Mouse (Mus musculus) intestine, postnatal 0 days (tissue): ENCODE measurements around the gene Nr2f6. TPM values are rescaled to one million over a fixed set of nuclear protein-coding genes. Genes with fewer than 3 reads are reported as not detected.

ENCODE experiments used
- ATAC-seq: fragments of 200-750 bp; cut with Nextera tagmentation; 2 replicates; pipeline ENCODE4 v1.8.0; 2017; ENCODE audit warnings: mild to moderate bottlenecking, moderate TSS enrichment, moderate library complexity
- H3K27ac ChIP-seq: fragments of 300-500 bp; sonication (generic); 2 replicates; pipeline ENCODE4 v1.5.1; 2014; ENCODE audit warnings: mild to moderate bottlenecking, low read depth, low read length, moderate library complexity
- H3K27me3 ChIP-seq: fragments of 300-500 bp; sonication (generic); replicated peaks from 2 replicates; pipeline ENCODE4 v1.6.1; 2014; ENCODE audit warnings: low read length, mixed read lengths; ENCODE audit not compliant: control insufficient read depth, insufficient read depth
- H3K36me3 ChIP-seq: fragments of 300-500 bp; sonication (generic); 2 replicates; pipeline ENCODE4 v1.6.1; 2014; ENCODE audit warnings: mild to moderate bottlenecking, moderate library complexity; ENCODE audit not compliant: control insufficient read depth, insufficient read depth
- H3K4me1 ChIP-seq: fragments of 300-500 bp; sonication (generic); replicated peaks from 2 replicates; pipeline ENCODE4 v1.6.1; 2014; ENCODE audit warnings: antibody characterized with exemption, low read length, mixed read lengths; ENCODE audit not compliant: control insufficient read depth, insufficient read depth
- H3K4me2 ChIP-seq: fragments of 300-500 bp; sonication (generic); replicated peaks from 2 replicates; pipeline ENCODE4 v1.6.1; 2014; ENCODE audit warnings: low read depth, mild to moderate bottlenecking, moderate library complexity
- H3K4me3 ChIP-seq: fragments of 300-500 bp; sonication (generic); 2 replicates; pipeline ENCODE4 v1.5.1; 2014; ENCODE audit warnings: low read depth, low read length
- H3K9ac ChIP-seq: fragments of 300-500 bp; sonication (generic); 2 replicates; pipeline ENCODE4 v1.6.1; 2014; ENCODE audit warnings: mild to moderate bottlenecking, low read depth, low read length
- H3K9me3 ChIP-seq: fragments of 300-500 bp; sonication (generic); 2 replicates; pipeline ENCODE4 v1.6.1; 2016; ENCODE audit warnings: mixed run types; ENCODE audit not compliant: control insufficient read depth
- CTCF ChIP-seq: sonication (generic); IDR thresholded peaks from 2 replicates; pipeline ENCODE4 v1.5.1; 2016; ENCODE audit warnings: low read depth, mild to moderate bottlenecking, control low read depth, antibody characterized with exemption, moderate library complexity
- WGBS: fragments of 180-500 bp; shearing (Covaris S2); extraction: QIAGEN DNeasy Blood & Tissue Kit; methylation state at CpG from one replicate; pipeline ENCODE4 v1.1.7; 2014; 5-methylcytosine and 5-hydroxymethylcytosine counted together
- polyA plus RNA-seq: library from polyadenylated mRNA; unstranded; fragments of >200 nt; fragmentation: Nextera tagmentation; extraction: Ambion mirVana; gene quantifications from 2 replicates; pipeline ENCODE4 v1.2.1, GENCODE M21; 2015

Nr2f6 gene
- polyA plus RNA-seq, 1 experiment from 2014 or later, result 58.5 TPM

DNA sequence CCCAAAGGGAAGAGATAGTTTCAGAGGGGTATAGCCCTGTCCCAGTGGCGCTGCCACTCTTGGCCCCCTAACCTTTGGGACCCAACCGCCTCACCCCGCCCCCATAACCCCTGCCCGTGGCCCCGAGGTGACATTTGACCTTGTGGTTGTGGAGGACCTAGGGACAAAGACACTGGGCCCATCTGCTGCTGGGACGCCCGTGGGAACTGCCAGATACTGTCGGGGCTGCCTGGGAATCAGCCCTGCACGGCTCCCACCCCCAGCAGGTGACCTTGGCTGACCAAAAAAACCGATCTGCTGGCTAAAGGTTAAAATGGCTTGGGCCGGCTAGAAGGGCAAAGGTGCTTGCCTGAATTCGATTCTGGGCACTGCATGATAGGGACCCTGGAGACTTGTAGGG, 1.6 kb upstream of the Nr2f6 start:
- 24% methylated on average over 12 of the region's 12 CpGs for WGBS

DNA sequence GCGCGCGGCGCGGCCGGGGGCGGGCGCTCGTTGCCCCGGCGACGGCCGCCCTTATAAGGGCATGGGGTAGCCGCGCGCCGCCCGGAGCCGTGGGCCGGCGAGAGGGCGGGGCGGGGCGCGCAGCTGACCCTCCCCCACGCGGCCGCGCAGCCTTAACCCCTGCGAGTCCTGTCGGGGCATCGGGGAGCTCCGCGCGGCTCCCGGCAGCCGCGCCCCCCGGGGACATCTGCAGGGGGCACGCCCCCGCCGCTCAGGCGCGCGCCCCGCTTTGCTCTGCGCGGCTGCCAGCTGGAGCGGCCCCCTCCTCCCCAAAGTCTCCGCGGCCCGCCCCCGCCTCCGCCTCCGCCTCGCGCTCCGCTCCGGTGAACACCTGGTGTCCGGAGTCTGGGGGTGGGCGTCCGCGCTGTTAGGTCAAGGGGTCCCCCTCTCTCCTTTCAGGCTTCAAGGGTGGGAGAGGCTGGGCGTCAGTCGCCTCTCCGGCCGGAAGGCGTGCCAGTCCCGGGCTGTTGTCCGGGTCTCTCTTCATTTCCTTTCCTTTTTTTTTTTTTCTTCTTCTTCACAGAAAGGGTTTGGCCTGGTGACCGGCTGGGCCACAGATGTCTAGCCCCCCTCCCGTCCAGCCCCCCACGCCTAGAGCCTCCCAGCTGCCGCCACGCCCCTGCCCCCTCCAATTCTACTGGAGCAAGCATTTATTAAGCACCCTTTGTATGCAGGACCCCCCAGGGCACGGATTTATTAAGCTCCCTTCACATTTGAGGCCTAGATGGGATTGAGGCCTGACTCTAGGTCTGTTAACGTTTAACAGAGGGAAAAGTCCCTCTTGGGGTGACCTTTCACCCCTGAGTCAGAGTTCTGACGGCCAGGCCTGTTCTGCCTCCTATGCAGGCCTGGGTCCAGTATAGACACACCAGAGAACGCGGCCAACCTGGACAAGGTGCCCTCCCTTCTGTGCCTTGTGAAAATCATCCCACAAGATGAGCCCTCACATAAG, 506 bp upstream of the Nr2f6 start:
- no peak for TF ChIP-seq CTCF
- peak; percentile 83 for ATAC-seq
- peak overlapping the region; percentile 91 for H3K4me2 ChIP-seq
- H3K27ac ChIP-seq, result peak overlapping the region; percentile 99
- peak overlapping the region; percentile 92 for H3K9ac ChIP-seq
- peak overlapping the region; percentile 94 for H3K4me3 ChIP-seq
- H3K4me1 ChIP-seq, result peaks cover 17% of the 10 kb centered on the region
- peaks cover 11% of the 10 kb centered on the region; the same call in 1 of the 2 replicates for H3K36me3 ChIP-seq
- H3K27me3 ChIP-seq, result no peaks in the 10 kb centered on the region
- WGBS, result 1% methylated on average over 61 of the region's 80 CpGs
- H3K9me3 ChIP-seq, result no peaks in the 10 kb centered on the region

More for the DNA sequence above, 1.6 kb upstream of the Nr2f6 start:
- no peaks in the 10 kb centered on the region for H3K9me3 ChIP-seq
- H3K9ac ChIP-seq, result 0 out of 2 replicates have a peak overlapping the region, but pooled peaks have one; percentile 31
- H3K4me1 ChIP-seq, result peaks cover 17% of the 10 kb centered on the region
- H3K27ac ChIP-seq, result peak overlapping the region; percentile 99
- H3K4me3 ChIP-seq, result no peak overlapping the region
- 0 out of 2 replicates have a peak overlapping the region, but pooled peaks have one; percentile 9 for H3K4me2 ChIP-seq
- no peak for TF ChIP-seq CTCF
- 0 out of 2 replicates have a peak, but pooled peaks cover 4% of the 10 kb centered on the region for H3K36me3 ChIP-seq
- no peaks in the 10 kb centered on the region for H3K27me3 ChIP-seq
- ATAC-seq, result no peak

- Histone ChIP-seq H3K4me1 (peaks cover 26% of the 10 kb centered on the region), H3K9ac (peak overlapping the region; percentile 92), H3K9me3 (no peaks in the 10 kb centered on the region), H3K36me3 (peaks cover 17% of the 10 kb centered on the region; the same call in 1 of the 2 replicates), H3K27me3 (no peaks in the 10 kb centered on the region), H3K4me3 (peak overlapping the region; percentile 94), H3K4me2 (peak overlapping the region; percentile 91), H3K27ac (peak overlapping the region; percentile 99)
- WGBS, result under 1% methylated on average over 72 of the region's 72 CpGs
- ATAC-seq, result no peak
- TF ChIP-seq CTCF, result no peak; the same call in 1 of the 2 replicates
Measured at GRCm38 (mm10) chr8:71380178-71381171, 1.3 kb downstream of the Nr2f6 start.

DNA sequence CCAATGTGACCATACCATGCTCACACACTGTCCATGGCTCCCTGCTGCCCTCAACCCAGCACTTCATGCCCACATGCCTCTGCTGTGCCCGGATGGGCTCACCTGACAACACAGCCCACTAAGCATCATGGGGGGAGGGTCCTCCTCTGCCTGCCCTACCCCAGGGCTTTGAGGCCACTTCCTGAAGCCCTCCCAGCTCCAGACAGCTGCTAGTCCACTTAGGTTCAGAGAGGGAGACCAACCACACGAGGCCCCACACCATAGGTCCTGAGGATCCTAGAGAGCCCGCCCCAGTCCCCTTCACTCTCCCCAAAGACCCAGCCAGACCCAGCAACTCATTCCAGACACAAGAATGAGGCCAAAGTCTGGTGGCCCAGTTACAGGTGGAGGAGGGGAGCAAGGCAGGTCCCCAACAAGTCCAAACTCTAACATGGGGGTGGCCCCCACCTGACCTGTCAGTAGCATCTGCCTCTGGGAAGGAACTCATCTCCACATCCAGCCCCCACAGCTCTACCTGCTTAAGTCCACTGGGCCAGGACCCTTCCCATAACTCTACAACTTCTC, 2.2 kb downstream of the Nr2f6 start:
- no peak for ATAC-seq
- no peak overlapping the region; the same call in 1 of the 2 replicates for H3K27ac ChIP-seq
- peak overlapping the region; percentile 91 for H3K4me2 ChIP-seq
- H3K9ac ChIP-seq, result peak overlapping the region; percentile 92
- peak overlapping the region; percentile 94 for H3K4me3 ChIP-seq
- H3K36me3 ChIP-seq, result peaks cover 25% of the 10 kb centered on the region
- no peaks in the 10 kb centered on the region for H3K9me3 ChIP-seq
- no peaks in the 10 kb centered on the region for H3K27me3 ChIP-seq
- 36% methylated on average over 3 of the region's 3 CpGs for WGBS
- peaks cover 27% of the 10 kb centered on the region for H3K4me1 ChIP-seq
- no peak for TF ChIP-seq CTCF

GRCm38 (mm10) chr8:71379008-71379407, 2.8 kb downstream of the Nr2f6 start:
- Histone ChIP-seq H3K9me3 (no peaks in the 10 kb centered on the region), H3K4me1 (peaks cover 27% of the 10 kb centered on the region), H3K36me3 (peaks cover 29% of the 10 kb centered on the region), H3K27ac (no peak overlapping the region), H3K4me2 (peak overlapping the region; percentile 91), H3K27me3 (no peaks in the 10 kb centered on the region), H3K9ac (0 out of 2 replicates have a peak overlapping the region, but pooled peaks have one; percentile 26), H3K4me3 (peak overlapping the region; percentile 94)
- no peak for ATAC-seq
- 64% methylated on average over 4 of the region's 4 CpGs for WGBS
- TF ChIP-seq CTCF, result no peak
